Mouse (Mus musculus) olfactory bulb, adult 2 months (tissue): ENCODE data around the gene Osgin1.

ENCODE experiments used
- CTCF ChIP-seq: fragments of 200-500 bp; IDR thresholded peaks from 2 replicates; pipeline ENCODE4 v1.5.1; 2012; ENCODE audit warnings: low read depth, mild to moderate bottlenecking, low read length, moderate library complexity; ENCODE audit not compliant: insufficient read depth
- POLR2A ChIP-seq: fragments of 200-500 bp; IDR thresholded peaks from 2 replicates; pipeline ENCODE4 v1.6.1; 2012; ENCODE audit warnings: mild to moderate bottlenecking, low read depth, low read length, moderate library complexity; ENCODE audit not compliant: insufficient read depth

DNA sequence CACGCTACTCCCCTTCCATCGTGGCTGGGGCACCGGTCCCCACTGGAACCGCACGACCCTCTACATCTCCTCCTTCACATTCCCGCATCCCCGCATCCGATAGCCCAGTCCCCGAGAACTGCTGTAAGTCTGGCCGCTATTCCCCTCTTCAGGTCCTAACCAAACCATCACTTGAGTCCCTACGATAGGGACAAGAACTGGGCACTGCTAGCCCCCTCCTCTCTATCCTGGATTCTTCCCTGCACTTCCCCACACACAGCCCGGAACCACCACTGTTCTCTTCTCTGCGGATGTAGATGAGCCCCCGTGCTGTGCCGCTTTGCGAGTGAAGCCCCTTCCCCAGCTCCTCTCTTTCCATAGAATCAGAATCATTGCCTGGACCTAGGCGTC lies 13.9 kb downstream of the Osgin1 start:
- TF ChIP-seq CTCF (no peak), POLR2A (no peak)
